Mouse (Mus musculus) CH12.LX (cell line): ENCODE results near the gene Tmem176b. TPM values are rescaled to one million over a fixed set of nuclear protein-coding genes. Genes with fewer than 3 reads are reported as not detected.

Source experiments
- DNase-seq: peaks from one replicate; pipeline ENCODE4 v3.0.0-alpha.2; 2013; ENCODE audit errors: extremely low read depth
- H3K27ac ChIP-seq: 2 replicates; pipeline ENCODE4 v1.5.1; 2012; ENCODE audit warnings: low read depth, mild to moderate bottlenecking, control low read depth, moderate library complexity; ENCODE audit not compliant: insufficient read depth
- H3K27me3 ChIP-seq: replicated peaks from 2 replicates; pipeline ENCODE3; 2012; ENCODE audit warnings: inconsistent platforms
- H3K36me3 ChIP-seq, 2 experiments: replicated peaks in 1 of 2; 2 replicates each; pipeline versions ENCODE3 to v1.6.1; 2012; ENCODE audit warnings: inconsistent platforms in 1 of 2, low read length in 1 of 2, mild to moderate bottlenecking in 1 of 2, mixed read lengths in 1 of 2, moderate library complexity in 1 of 2; ENCODE audit not compliant: control insufficient read depth in 1 of 2, insufficient read depth in 1 of 2
- H3K4me1 ChIP-seq, 2 experiments: 2 replicates each; pipeline ENCODE4 v1.6.1; 2012; ENCODE audit warnings: inconsistent platforms in 1 of 2, moderate library complexity in 1 of 2; ENCODE audit not compliant: insufficient read depth in 2 of 2, control insufficient read depth in 1 of 2
- H3K4me2 ChIP-seq: 2 replicates; pipeline ENCODE4 v1.6.1; 2012; ENCODE audit warnings: low read depth, mild to moderate bottlenecking, control low read depth; ENCODE audit not compliant: poor library complexity, insufficient read depth, severe bottlenecking
- H3K4me3 ChIP-seq, 3 experiments: fragments of 150-350 bp in 1 of 3; sonication (generic) in 1 of 3; replicated peaks in 1 of 3; 2 replicates each; pipeline versions ENCODE3 to v1.5.1; 2011 to 2012; ENCODE audit warnings: low read depth in 2 of 3, low read length in 2 of 3, mild to moderate bottlenecking in 2 of 3, moderate library complexity in 2 of 3, control low read depth in 1 of 3, improper control_type of control experiment in 1 of 3, inconsistent platforms in 1 of 3, mixed read lengths in 1 of 3; ENCODE audit not compliant: poor library complexity in 1 of 3
- H3K79me2 ChIP-seq: replicated peaks from 2 replicates; pipeline ENCODE4 v1.6.1; 2012; ENCODE audit warnings: mild to moderate bottlenecking, moderate library complexity; ENCODE audit not compliant: control insufficient read depth, poor library complexity, insufficient read depth, severe bottlenecking; ENCODE audit errors: extremely low read depth
- H3K9ac ChIP-seq: 2 replicates; pipeline ENCODE4 v1.6.1; 2012; ENCODE audit warnings: low read depth, mild to moderate bottlenecking, control low read depth, moderate library complexity; ENCODE audit not compliant: insufficient read depth
- H3K9me3 ChIP-seq: replicated peaks from 2 replicates; pipeline ENCODE3; 2012; ENCODE audit warnings: low read length, inconsistent platforms, mixed read lengths
- BHLHE40 ChIP-seq: IDR thresholded peaks from 2 replicates; pipeline ENCODE4 v1.6.1; 2011; ENCODE audit warnings: mild to moderate bottlenecking, low read depth, low read length, improper control_type of control experiment
- CHD1 ChIP-seq: IDR thresholded peaks from 2 replicates; pipeline ENCODE4 v1.6.1; 2012; ENCODE audit warnings: low read depth, low read length, improper control_type of control experiment, inconsistent platforms
- CHD2 ChIP-seq: IDR thresholded peaks from 2 replicates; pipeline ENCODE4 v1.6.1; 2011; ENCODE audit warnings: low read length, improper control_type of control experiment
- CTCF ChIP-seq, 2 experiments: IDR thresholded peaks in 1 of 2; conservative IDR thresholded peaks in 1 of 2; 2 replicates each; pipeline ENCODE4 v1.5.1; 2011 to 2012; ENCODE audit warnings: low read depth in 2 of 2, low read length in 2 of 2, improper control_type of control experiment in 1 of 2, inconsistent platforms in 1 of 2, mild to moderate bottlenecking in 1 of 2, moderate library complexity in 1 of 2
- E2F4 ChIP-seq: IDR thresholded peaks from 2 replicates; pipeline ENCODE4 v1.6.1; 2011; ENCODE audit warnings: low read depth, low read length, improper control_type of control experiment; ENCODE audit not compliant: insufficient replicate concordance
- ELF1 ChIP-seq: IDR thresholded peaks from 2 replicates; pipeline ENCODE4 v1.6.1; 2014; ENCODE audit warnings: low read depth, mild to moderate bottlenecking, inconsistent platforms, low read length, improper control_type of control experiment
- EP300 ChIP-seq: IDR thresholded peaks from 2 replicates; pipeline ENCODE4 v1.6.1; 2011; ENCODE audit warnings: low read length, improper control_type of control experiment
- ETS1 ChIP-seq: conservative IDR thresholded peaks from 2 replicates; pipeline ENCODE4 v1.6.1; 2012; ENCODE audit warnings: low read depth, mild to moderate bottlenecking, inconsistent platforms, low read length, improper control_type of control experiment, moderate library complexity
- GABPA ChIP-seq: IDR thresholded peaks from 2 replicates; pipeline ENCODE4 v1.6.1; 2012; ENCODE audit warnings: low read depth, low read length, improper control_type of control experiment, inconsistent platforms; ENCODE audit not compliant: insufficient replicate concordance
- IRF4 ChIP-seq: IDR thresholded peaks from 2 replicates; pipeline ENCODE4 v1.6.1; 2014; ENCODE audit warnings: low read depth, mild to moderate bottlenecking, inconsistent platforms, low read length, improper control_type of control experiment
- JUN ChIP-seq: IDR thresholded peaks from 2 replicates; pipeline ENCODE4 v1.6.1; 2011; ENCODE audit warnings: low read depth, mild to moderate bottlenecking, low read length, improper control_type of control experiment, moderate library complexity; ENCODE audit not compliant: insufficient read depth
- JUND ChIP-seq: conservative IDR thresholded peaks from 2 replicates; pipeline ENCODE4 v1.6.1; 2011; ENCODE audit warnings: low read depth, low read length, improper control_type of control experiment
- KAT2A ChIP-seq: IDR thresholded peaks from 2 replicates; pipeline ENCODE4 v1.6.1; 2012; ENCODE audit warnings: low read length, improper control_type of control experiment, inconsistent platforms; ENCODE audit not compliant: insufficient replicate concordance
- MAFK ChIP-seq: IDR thresholded peaks from 2 replicates; pipeline ENCODE4 v1.6.1; 2011; ENCODE audit warnings: low read length, improper control_type of control experiment; ENCODE audit not compliant: insufficient replicate concordance
- MAX ChIP-seq: IDR thresholded peaks from 2 replicates; pipeline ENCODE4 v1.6.1; 2011; ENCODE audit warnings: low read length, improper control_type of control experiment
- MXI1 ChIP-seq: IDR thresholded peaks from 2 replicates; pipeline ENCODE4 v1.6.1; 2011; ENCODE audit warnings: mild to moderate bottlenecking, low read depth, low read length, improper control_type of control experiment
- MYC ChIP-seq: IDR thresholded peaks from 2 replicates; pipeline ENCODE4 v1.6.1; 2011; ENCODE audit warnings: low read depth, mild to moderate bottlenecking, improper control_type of control experiment, low read length
- NELFE ChIP-seq: IDR thresholded peaks from 2 replicates; pipeline ENCODE4 v1.6.1; 2011; ENCODE audit warnings: low read depth, low read length, improper control_type of control experiment
- NRF1 ChIP-seq: IDR thresholded peaks from 2 replicates; pipeline ENCODE4 v1.6.1; 2014; ENCODE audit warnings: low read depth, mild to moderate bottlenecking, inconsistent platforms, low read length, improper control_type of control experiment, moderate library complexity
- PAX5 ChIP-seq: IDR thresholded peaks from 2 replicates; pipeline ENCODE4 v1.6.1; 2012; ENCODE audit warnings: low read length, inconsistent platforms, mixed read lengths
- POLR2AphosphoS2 ChIP-seq: IDR thresholded peaks from 2 replicates; pipeline ENCODE4 v1.6.1; 2011; ENCODE audit warnings: low read depth, low read length, improper control_type of control experiment
- RAD21 ChIP-seq: IDR thresholded peaks from 2 replicates; pipeline ENCODE4 v1.6.1; 2011; ENCODE audit warnings: low read depth, mild to moderate bottlenecking, low read length, improper control_type of control experiment, moderate library complexity
- RCOR1 ChIP-seq: conservative IDR thresholded peaks from 2 replicates; pipeline ENCODE4 v1.6.1; 2012; ENCODE audit warnings: low read depth, mild to moderate bottlenecking, inconsistent platforms, low read length, improper control_type of control experiment
- SIN3A ChIP-seq: IDR thresholded peaks from 2 replicates; pipeline ENCODE4 v1.6.1; 2012; ENCODE audit warnings: low read length, improper control_type of control experiment, inconsistent platforms
- SMC3 ChIP-seq: IDR thresholded peaks from 2 replicates; pipeline ENCODE4 v1.6.1; 2011; ENCODE audit warnings: low read depth, low read length, improper control_type of control experiment
- UBTF ChIP-seq: IDR thresholded peaks from 2 replicates; pipeline ENCODE4 v1.6.1; 2012; ENCODE audit warnings: low read depth, mild to moderate bottlenecking, inconsistent platforms, low read length, improper control_type of control experiment, moderate library complexity
- USF1 ChIP-seq: IDR thresholded peaks from 2 replicates; pipeline ENCODE4 v1.6.1; 2014; ENCODE audit warnings: low read depth, mild to moderate bottlenecking, inconsistent platforms, low read length, improper control_type of control experiment
- USF2 ChIP-seq: conservative IDR thresholded peaks from 2 replicates; pipeline ENCODE4 v1.6.1; 2011; ENCODE audit warnings: low read depth, low read length, improper control_type of control experiment
- ZC3H11A ChIP-seq: IDR thresholded peaks from 2 replicates; pipeline ENCODE4 v1.6.1; 2012; ENCODE audit warnings: low read depth, mild to moderate bottlenecking, inconsistent platforms, low read length, improper control_type of control experiment
- ZMIZ1 ChIP-seq: IDR thresholded peaks from 2 replicates; pipeline ENCODE4 v1.6.1; 2012; ENCODE audit warnings: low read depth, mild to moderate bottlenecking, inconsistent platforms, low read length, improper control_type of control experiment
- ZNF384 ChIP-seq: IDR thresholded peaks from 2 replicates; pipeline ENCODE4 v1.6.1; 2012; ENCODE audit warnings: low read depth, low read length, improper control_type of control experiment, inconsistent platforms
- dilution Hi-C: fragments of 300-500 bp; cut with MboI; formaldehyde crosslinking; loops from 2 replicates; pipeline ENCODE4 v1.14.3; 2020; ENCODE audit warnings: low sequenced_read_pairs; ENCODE audit not compliant: extremely low pct_unique_long_range_greater_than_20kb, extremely low pct_ligation_motif_present
- in situ Hi-C: fragments of 300-500 bp; cut with MboI; formaldehyde crosslinking; loops from 3 replicates; pipeline ENCODE4 v1.14.3; 2019; ENCODE audit warnings: low sequenced_read_pairs, low pct_ligation_motif_present, low pct_unique_long_range_greater_than_20kb, mixed read lengths
- polyA plus RNA-seq: library from polyadenylated mRNA; unstranded; fragments of >175 nt; gene quantifications from 2 replicates; pipeline ENCODE4 v1.2.1, GENCODE M21; 2012; ENCODE audit warnings: low read depth; ENCODE audit not compliant: insufficient read length
- total RNA-seq, 2 experiments: library from RNA; depleted of rRNA; stranded (reverse); fragments of 300-350 nt in 1 of 2; fragments of >200 nt in 1 of 2; gene quantifications; 2 replicates each; pipeline ENCODE4 v1.2.3; 2012 to 2014

Gene Tmem176b
- total and polyA plus RNA-seq, 3 experiments: 43.3 to 162 (median 89.8) TPM

DNA sequence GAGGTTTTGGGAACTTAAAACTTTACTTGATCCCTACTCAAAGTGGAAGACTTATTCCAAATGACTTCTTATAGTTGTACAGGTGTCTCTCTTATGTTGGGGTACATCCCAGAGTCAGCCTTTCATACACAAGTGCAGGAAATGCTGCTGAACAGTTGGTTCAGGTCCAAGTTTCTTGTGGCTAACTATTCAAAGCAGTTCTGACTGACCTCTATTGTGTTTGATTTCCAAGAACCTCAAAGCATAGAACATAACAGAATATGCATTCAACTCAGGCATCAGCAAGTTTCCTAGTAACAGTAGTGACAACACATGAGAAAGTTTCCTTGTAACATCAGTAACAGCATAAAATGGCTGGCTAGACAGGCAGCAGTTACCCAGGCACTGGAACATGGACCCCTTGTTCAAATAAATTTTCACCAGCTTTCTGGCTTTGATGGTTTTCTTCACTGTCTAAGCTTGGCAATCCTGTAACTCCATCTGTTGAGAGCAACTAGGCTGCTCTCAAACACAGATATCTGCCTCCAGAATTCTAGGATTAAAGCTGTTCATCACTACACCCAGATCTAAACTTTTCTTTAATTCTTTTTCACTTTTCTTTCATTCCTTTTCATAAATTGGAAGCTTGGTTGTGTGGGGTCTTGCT is 37.8 kb downstream of the Tmem176b start:
- H3K4me1 ChIP-seq: peaks cover 0 to 12% of the 10 kb centered on the region in 2 experiments; a peak in 1 of 4 replicates
- H3K27ac ChIP-seq: no peak overlapping the region
- no peak overlapping the region for H3K9ac ChIP-seq
- TF ChIP-seq ZNF384 (no peak), JUND (no peak), BHLHE40 (no peak), RCOR1 (no peak), JUN (no peak), CTCF (conservative IDR thresholded peaks at IDR 0.05 in 1 of 2, IDR thresholded peaks at IDR 0.05 in 1 of 2; ENCODE audit: low read depth in 2 of 2, low read length in 2 of 2) (no peak)
- dilution Hi-C loops (no loop called here), in situ Hi-C loops (no loop called here)
- no peaks in the 10 kb centered on the region for H3K27me3 ChIP-seq
- no peak for DNase-seq
- no peaks in the 10 kb centered on the region for H3K79me2 ChIP-seq
- no peak overlapping the region for H3K4me2 ChIP-seq
- no peaks in the 10 kb centered on the region for H3K36me3 ChIP-seq
- peaks cover 7% of the 10 kb centered on the region for H3K9me3 ChIP-seq
- no peak overlapping the region for H3K4me3 ChIP-seq

DNA sequence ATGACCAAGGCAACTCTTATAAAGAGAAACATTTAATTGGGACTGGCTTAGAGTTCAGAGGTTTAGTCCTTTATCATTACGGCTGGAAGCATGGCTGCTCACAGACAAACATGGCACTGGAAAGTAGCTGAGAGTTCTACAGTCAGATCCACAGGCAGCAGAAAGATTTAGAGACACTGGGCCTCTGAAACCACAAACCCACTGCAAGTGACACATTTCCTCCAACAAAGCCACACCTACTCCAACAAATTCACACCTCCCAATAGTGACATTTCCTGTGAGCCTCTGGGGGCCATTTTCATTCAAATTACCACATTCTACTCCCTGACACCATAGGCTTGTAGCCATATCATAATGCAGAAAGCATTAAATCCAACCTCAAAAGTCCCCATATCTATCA is 39.4 kb downstream of the Tmem176b start:
- Histone ChIP-seq H3K9ac (no peak overlapping the region), H3K4me3 (no peak overlapping the region), H3K36me3 (no peaks in the 10 kb centered on the region), H3K4me1 (peaks cover 0 to 12% of the 10 kb centered on the region in 2 experiments; a peak in 1 of 4 replicates), H3K79me2 (no peaks in the 10 kb centered on the region), H3K9me3 (peaks cover 7% of the 10 kb centered on the region), H3K4me2 (0 out of 2 replicates have a peak overlapping the region, but pooled peaks have one; percentile 36), H3K27me3 (no peaks in the 10 kb centered on the region), H3K27ac (no peak overlapping the region)
- in situ Hi-C loops (no loop called here), dilution Hi-C loops (no loop called here)
- peak; percentile 83 for DNase-seq
- no peak for TF ChIP-seq USF2
- no peak for TF ChIP-seq ZMIZ1
- peak; percentile 36; the same call in 1 of the 2 replicates for TF ChIP-seq SIN3A
- TF ChIP-seq CHD2: no peak
- TF ChIP-seq ZNF384: no peak
- TF ChIP-seq JUN: no peak
- no peak for TF ChIP-seq SMC3
- no peak for TF ChIP-seq POLR2AphosphoS2
- TF ChIP-seq E2F4: no peak
- TF ChIP-seq CHD1: no peak
- TF ChIP-seq GABPA: no peak
- no peak for TF ChIP-seq ETS1
- no peak for TF ChIP-seq KAT2A
- 0 out of 2 replicates have a peak, but pooled peaks have one; percentile 38 for TF ChIP-seq MAX
- TF ChIP-seq UBTF: no peak
- no peak for TF ChIP-seq ZC3H11A
- no peak for TF ChIP-seq NELFE
- no peak for TF ChIP-seq MXI1
- no peak for TF ChIP-seq RAD21
- no peak for TF ChIP-seq IRF4
- TF ChIP-seq NRF1: no peak
- TF ChIP-seq MYC: 0 out of 2 replicates have a peak, but pooled peaks have one; percentile 48
- TF ChIP-seq ELF1: no peak
- TF ChIP-seq MAFK: no peak
- TF ChIP-seq BHLHE40: 0 out of 2 replicates have a peak, but pooled peaks have one; percentile 25
- TF ChIP-seq JUND: no peak
- no peak for TF ChIP-seq USF1
- peak; percentile 55 for TF ChIP-seq EP300
- TF ChIP-seq PAX5: no peak
- TF ChIP-seq RCOR1: no peak
